Mouse (Mus musculus): Measurements from ENCODE around the gene Nxph4. TPM values are rescaled to one million over a fixed set of nuclear protein-coding genes. Genes with fewer than 3 reads are reported as not detected.

Nxph4 gene
- polyA plus RNA-seq, 1 experiment, result not detected

DNA sequence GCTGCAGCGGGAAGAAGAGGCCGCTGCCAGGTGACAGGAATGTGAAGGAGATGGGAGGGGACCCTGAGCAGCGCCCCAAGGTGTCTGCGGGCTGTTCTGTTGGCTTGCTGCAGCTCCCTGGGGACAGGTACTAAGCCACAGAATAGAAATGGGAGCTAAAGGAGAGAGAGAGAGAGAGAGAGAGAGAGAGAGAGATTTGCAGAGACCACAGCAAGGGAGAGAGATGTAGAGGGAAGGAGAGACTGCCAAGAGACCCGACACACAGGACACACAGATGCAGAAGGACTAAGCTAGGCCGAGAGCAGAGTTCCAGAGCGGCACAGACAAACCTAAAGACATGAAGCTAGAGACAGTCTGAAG is 22.1 kb downstream of the Nxph4 start:
- no peak for TF ChIP-seq CTCF (IDR thresholded peaks at IDR 0.05; ENCODE audit: control insufficient read depth, insufficient read depth, low read length)
- no peak for TF ChIP-seq POLR2A (IDR thresholded peaks at IDR 0.05; ENCODE audit: borderline replicate concordance, control insufficient read depth, low read depth, low read length)
- Histone ChIP-seq H3K27ac (ENCODE audit: control insufficient read depth, insufficient read depth, low read depth, low read length, poor library complexity) (no peak overlapping the region), H3K4me3 (replicated peaks; ENCODE audit: control insufficient read depth, low read depth, low read length) (no peak overlapping the region), H3K4me1 (ENCODE audit: control insufficient read depth, insufficient read depth, low read length) (peaks cover 1% of the 10 kb centered on the region; the same call in 1 of the 2 replicates)
- 8% methylated on average over 7 of the region's 7 CpGs for WGBS

DNA sequence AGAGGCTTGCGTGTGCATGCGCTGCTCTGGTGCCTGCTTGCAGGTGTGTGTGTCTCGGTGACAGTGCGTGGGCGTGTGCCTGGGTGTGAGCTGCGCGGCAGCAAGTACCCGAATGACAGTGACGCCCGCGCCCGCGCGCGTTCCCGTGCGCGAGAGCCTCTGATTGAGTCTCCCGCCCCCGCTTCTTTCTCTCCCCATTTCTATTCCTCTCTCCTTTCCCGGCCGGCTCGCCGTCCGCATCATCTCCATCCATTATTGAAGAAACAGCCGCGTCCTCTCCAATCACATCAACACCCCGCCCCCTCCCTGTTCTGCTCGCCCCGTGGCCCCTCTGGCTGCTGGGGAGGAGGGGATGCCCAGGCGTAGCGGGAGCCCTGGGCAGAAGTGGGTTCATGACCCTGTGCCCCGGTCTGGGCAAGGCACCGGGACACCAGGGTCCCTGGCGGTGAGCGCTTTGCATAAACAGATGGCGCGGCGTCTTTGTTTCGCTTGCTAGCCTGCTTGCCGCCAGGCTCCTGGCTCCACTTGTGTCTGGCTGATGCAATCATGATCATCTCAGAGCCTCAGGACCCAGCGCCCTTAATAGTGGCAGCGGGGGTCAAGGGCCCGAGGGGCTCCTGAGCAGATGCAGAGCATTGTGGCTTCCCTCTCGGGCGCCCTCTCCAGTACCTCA is 22.6 kb downstream of the Nxph4 start:
- no peak overlapping the region for H3K4me3 ChIP-seq (replicated peaks; ENCODE audit: control insufficient read depth, low read depth, low read length)
- H3K4me1 ChIP-seq (ENCODE audit: control insufficient read depth, insufficient read depth, low read length), result peaks cover 1% of the 10 kb centered on the region; the same call in 1 of the 2 replicates
- H3K27ac ChIP-seq (ENCODE audit: control insufficient read depth, insufficient read depth, low read depth, low read length, poor library complexity), result no peak overlapping the region
- no peak for TF ChIP-seq CTCF (IDR thresholded peaks at IDR 0.05; ENCODE audit: control insufficient read depth, insufficient read depth, low read length)
- TF ChIP-seq POLR2A (IDR thresholded peaks at IDR 0.05; ENCODE audit: borderline replicate concordance, control insufficient read depth, low read depth, low read length), result no peak
- under 1% methylated on average over 46 of the region's 46 CpGs for WGBS

DNA sequence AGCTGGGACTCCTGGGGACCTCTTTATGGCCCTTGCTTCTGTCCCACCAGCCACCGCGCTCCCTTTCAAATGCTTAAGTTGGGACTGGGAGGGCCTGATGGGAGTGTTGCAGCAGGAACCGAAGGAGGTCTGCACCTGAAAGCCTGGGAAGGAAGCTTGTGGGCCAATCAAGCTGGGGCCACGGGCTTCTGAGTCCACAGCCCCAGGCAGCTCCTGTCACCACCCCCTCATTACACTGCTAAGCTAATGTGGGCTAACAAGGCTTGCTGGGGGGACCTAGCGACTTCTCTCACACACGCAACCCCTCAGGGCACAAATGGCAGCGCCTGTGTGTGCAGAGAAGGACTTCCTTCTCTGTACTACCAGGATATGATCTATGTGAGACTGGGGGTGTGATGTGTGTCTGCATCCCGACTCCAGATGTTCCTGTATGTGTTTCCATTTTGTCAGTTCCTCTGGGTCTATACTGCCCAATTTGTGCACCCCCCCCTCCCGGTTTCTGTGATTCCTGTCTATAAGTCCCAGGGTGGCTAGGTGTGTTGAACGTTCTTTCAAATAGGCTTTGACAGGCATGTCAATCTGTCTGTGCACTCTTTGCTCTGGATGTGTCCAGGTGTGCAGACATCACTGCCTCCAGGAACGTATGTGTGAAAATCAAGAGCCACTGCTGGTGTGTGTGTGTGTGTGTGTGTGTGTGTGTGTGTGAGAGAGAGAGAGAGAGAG is 23.3 kb downstream of the Nxph4 start:
- Histone ChIP-seq H3K4me1 (ENCODE audit: control insufficient read depth, insufficient read depth, low read length) (peaks cover 1% of the 10 kb centered on the region; the same call in 1 of the 2 replicates), H3K4me3 (replicated peaks; ENCODE audit: control insufficient read depth, low read depth, low read length) (no peak overlapping the region), H3K27ac (ENCODE audit: control insufficient read depth, insufficient read depth, low read depth, low read length, poor library complexity) (no peak overlapping the region)
- TF ChIP-seq POLR2A (IDR thresholded peaks at IDR 0.05; ENCODE audit: borderline replicate concordance, control insufficient read depth, low read depth, low read length) (no peak), CTCF (IDR thresholded peaks at IDR 0.05; ENCODE audit: control insufficient read depth, insufficient read depth, low read length) (no peak)
- WGBS, result 16% methylated on average over 11 of the region's 11 CpGs

GRCm38 (mm10) chr10:127509837-127510701 is 24.3 kb downstream of the Nxph4 start:
- no peak overlapping the region for H3K27ac ChIP-seq (ENCODE audit: control insufficient read depth, insufficient read depth, low read depth, low read length, poor library complexity)
- no peak for TF ChIP-seq POLR2A (IDR thresholded peaks at IDR 0.05; ENCODE audit: borderline replicate concordance, control insufficient read depth, low read depth, low read length)
- TF ChIP-seq CTCF (IDR thresholded peaks at IDR 0.05; ENCODE audit: control insufficient read depth, insufficient read depth, low read length), result no peak
- no peak overlapping the region for H3K4me3 ChIP-seq (replicated peaks; ENCODE audit: control insufficient read depth, low read depth, low read length)
- H3K4me1 ChIP-seq (ENCODE audit: control insufficient read depth, insufficient read depth, low read length), result peaks cover 1% of the 10 kb centered on the region; the same call in 1 of the 2 replicates
- 40% methylated on average over 17 of the region's 17 CpGs for WGBS

- Histone ChIP-seq H3K27ac (ENCODE audit: control insufficient read depth, insufficient read depth, low read depth, low read length, poor library complexity) (no peak overlapping the region), H3K4me1 (ENCODE audit: control insufficient read depth, insufficient read depth, low read length) (peaks cover 1% of the 10 kb centered on the region; the same call in 1 of the 2 replicates), H3K4me3 (replicated peaks; ENCODE audit: control insufficient read depth, low read depth, low read length) (no peak overlapping the region)
- WGBS, result 3% methylated on average over 35 of the region's 35 CpGs
- TF ChIP-seq POLR2A (IDR thresholded peaks at IDR 0.05; ENCODE audit: borderline replicate concordance, control insufficient read depth, low read depth, low read length), result no peak
- TF ChIP-seq CTCF (IDR thresholded peaks at IDR 0.05; ENCODE audit: control insufficient read depth, insufficient read depth, low read length), result peak; percentile 89
Measured at GRCm38 (mm10) chr10:127509051-127509836, 25.1 kb downstream of the Nxph4 start.

DNA sequence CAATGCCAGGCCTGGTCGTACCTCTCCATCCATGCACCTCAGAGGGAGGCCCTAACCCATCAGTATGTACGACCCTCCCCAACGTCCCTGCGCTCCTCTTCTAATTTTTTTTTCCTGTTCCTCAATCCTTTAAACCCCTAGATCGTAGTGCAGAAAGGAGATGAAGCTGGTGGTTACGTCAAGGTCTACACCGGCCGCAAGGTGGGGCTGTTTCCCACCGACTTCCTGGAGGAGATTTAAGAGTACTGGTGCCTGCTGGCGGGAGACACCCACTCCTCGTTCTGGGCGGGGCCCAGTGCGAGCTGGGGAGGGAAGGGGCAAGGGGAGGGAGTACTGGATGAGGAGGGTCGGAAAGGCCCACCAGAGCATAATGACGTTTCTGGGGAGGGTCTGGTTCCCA is 26.1 kb downstream of the Nxph4 start:
- WGBS, result 3% methylated on average over 15 of the region's 15 CpGs
- TF ChIP-seq CTCF (IDR thresholded peaks at IDR 0.05; ENCODE audit: control insufficient read depth, insufficient read depth, low read length) (peak; percentile 78), POLR2A (IDR thresholded peaks at IDR 0.05; ENCODE audit: borderline replicate concordance, control insufficient read depth, low read depth, low read length) (no peak)

More for the DNA sequence above, 26.1 kb downstream of the Nxph4 start:
- no peak overlapping the region for H3K4me3 ChIP-seq (replicated peaks; ENCODE audit: control insufficient read depth, low read depth, low read length)
- H3K27ac ChIP-seq (ENCODE audit: control insufficient read depth, insufficient read depth, low read depth, low read length, poor library complexity), result no peak overlapping the region
- peaks cover 1% of the 10 kb centered on the region; the same call in 1 of the 2 replicates for H3K4me1 ChIP-seq (ENCODE audit: control insufficient read depth, insufficient read depth, low read length)
